Mouse (Mus musculus) limb, embryonic 14.5 days (tissue): ENCODE measurements at regions not wholly inside any gene's neighbourhood (a gene's known extent, or its start where the extent isn't known, plus 50 kb on each side); places are given as distances from the start of the nearest gene placed in this dataset.
"Not testable (repeated sequence)": the region's sequence is repeated elsewhere in the genome, so short reads cannot be mapped to it uniquely, and the experiment has no call there.

Source experiments
- ATAC-seq: fragments of 200-750 bp; cut with Nextera tagmentation; 2 replicates; pipeline ENCODE4 v1.8.0; 2017; ENCODE audit warnings: low read depth, moderate number of reproducible peaks, moderate TSS enrichment; ENCODE audit not compliant: low FRiP score
- DNase-seq: peaks from one replicate; pipeline ENCODE4 v3.0.0-alpha.2; 2015; ENCODE audit warnings: low spot score
- H3K27ac ChIP-seq: fragments of 300-500 bp; sonication (generic); replicated peaks from 2 replicates; pipeline ENCODE4 v1.5.1; 2014; ENCODE audit warnings: low read depth, mild to moderate bottlenecking, low read length, moderate library complexity, mixed read lengths
- H3K27me3 ChIP-seq: fragments of 300-500 bp; sonication (generic); 2 replicates; pipeline ENCODE4 v1.6.1; 2014; ENCODE audit warnings: low read length, mixed read lengths; ENCODE audit not compliant: control insufficient read depth, insufficient read depth
- H3K36me3 ChIP-seq: fragments of 300-500 bp; sonication (generic); 2 replicates; pipeline ENCODE4 v1.6.1; 2014; ENCODE audit warnings: mild to moderate bottlenecking, low read length, moderate library complexity, mixed read lengths; ENCODE audit not compliant: control insufficient read depth, insufficient read depth
- H3K4me1 ChIP-seq: fragments of 300-500 bp; sonication (generic); 2 replicates; pipeline ENCODE4 v1.6.1; 2014; ENCODE audit warnings: antibody characterized with exemption, low read length, mixed read lengths; ENCODE audit not compliant: control insufficient read depth, insufficient read depth
- H3K4me2 ChIP-seq: fragments of 300-500 bp; sonication (generic); replicated peaks from 2 replicates; pipeline ENCODE4 v1.6.1; 2014; ENCODE audit warnings: low read depth, mild to moderate bottlenecking, low read length, moderate library complexity; ENCODE audit not compliant: severe bottlenecking
- H3K4me3 ChIP-seq: fragments of 300-500 bp; sonication (generic); replicated peaks from 2 replicates; pipeline ENCODE4 v1.5.1; 2014; ENCODE audit warnings: low read length
- H3K9ac ChIP-seq: fragments of 300-500 bp; sonication (generic); 2 replicates; pipeline ENCODE4 v1.6.1; 2014; ENCODE audit warnings: mild to moderate bottlenecking, low read depth, low read length, moderate library complexity; ENCODE audit not compliant: severe bottlenecking
- H3K9me3 ChIP-seq: fragments of 300-500 bp; sonication (generic); 2 replicates; pipeline ENCODE4 v1.6.1; 2016; ENCODE audit warnings: low read length; ENCODE audit not compliant: control insufficient read depth
- POLR2A ChIP-seq: fragments of 200-500 bp; IDR thresholded peaks from 2 replicates; pipeline ENCODE4 v1.8.0; 2012; ENCODE audit warnings: inconsistent platforms, mild to moderate bottlenecking, moderate library complexity, borderline replicate concordance; ENCODE audit not compliant: insufficient read depth, insufficient read length; ENCODE audit errors: extremely low read depth
- WGBS: fragments of 180-500 bp; shearing (Covaris S2); extraction: QIAGEN DNeasy Blood & Tissue Kit; methylation state at CpG from one replicate; pipeline ENCODE4 v1.1.7; 2014; 5-methylcytosine and 5-hydroxymethylcytosine counted together

DNA sequence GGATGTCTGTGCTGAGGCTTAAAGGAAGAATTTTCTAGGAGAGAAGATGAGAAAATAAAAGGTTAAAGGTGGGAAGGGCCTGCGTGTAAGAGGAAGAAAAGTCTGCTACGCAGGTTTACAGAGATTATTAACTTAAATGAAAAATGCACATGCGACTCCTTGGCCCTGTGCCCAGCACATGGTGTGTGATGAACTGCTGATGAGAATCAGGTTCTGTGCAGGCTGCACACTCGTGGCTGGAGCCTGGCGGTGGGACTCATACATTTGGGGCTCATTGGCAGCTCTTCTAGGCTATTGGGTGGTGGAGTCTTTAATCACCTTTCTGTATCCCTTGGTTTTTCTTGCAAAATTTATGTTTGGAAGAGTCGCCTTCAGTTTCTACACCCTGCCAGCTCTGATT is 85.1 kb upstream of the Akt3 start:
- ATAC-seq, result peak; percentile 70
- no peak for TF ChIP-seq POLR2A
- Histone ChIP-seq H3K27me3 (no peaks in the 10 kb centered on the region), H3K4me1 (peaks cover 2% of the 10 kb centered on the region; the same call in 1 of the 2 replicates), H3K9me3 (no peaks in the 10 kb centered on the region), H3K4me2 (no peak overlapping the region), H3K27ac (no peak overlapping the region), H3K36me3 (no peaks in the 10 kb centered on the region), H3K4me3 (no peak overlapping the region), H3K9ac (no peak overlapping the region)
- peak; percentile 75 for DNase-seq
- 10% methylated on average over 6 of the region's 6 CpGs for WGBS

DNA sequence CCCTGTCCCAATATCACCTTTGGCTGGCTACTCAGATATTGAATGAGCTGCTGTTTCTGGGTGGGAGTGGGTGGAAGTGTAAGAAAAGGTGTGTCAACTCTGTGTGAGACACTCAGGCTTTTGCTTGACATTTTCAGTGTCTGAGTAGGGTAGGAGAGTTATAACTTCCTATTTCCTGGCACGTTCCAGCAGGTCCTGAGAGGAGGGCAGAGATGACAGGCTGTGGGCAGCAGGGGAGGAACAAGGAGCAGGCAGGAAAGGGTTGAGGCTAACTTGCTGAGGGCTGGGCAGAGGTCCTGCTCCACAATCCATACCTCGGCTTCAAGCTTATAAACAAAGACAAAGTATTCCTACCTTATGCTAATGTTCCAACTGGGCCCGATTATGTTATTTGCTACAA is 82.2 kb upstream of the Akt3 start:
- Histone ChIP-seq H3K9me3 (no peaks in the 10 kb centered on the region), H3K4me1 (peaks cover 4% of the 10 kb centered on the region; the same call in 1 of the 2 replicates), H3K4me2 (no peak overlapping the region), H3K27me3 (no peaks in the 10 kb centered on the region), H3K27ac (no peak overlapping the region), H3K36me3 (no peaks in the 10 kb centered on the region), H3K4me3 (no peak overlapping the region), H3K9ac (no peak overlapping the region)
- no peak for TF ChIP-seq POLR2A
- 69% methylated on average over 3 of the region's 3 CpGs for WGBS
- DNase-seq, result no peak
- no peak for ATAC-seq

DNA sequence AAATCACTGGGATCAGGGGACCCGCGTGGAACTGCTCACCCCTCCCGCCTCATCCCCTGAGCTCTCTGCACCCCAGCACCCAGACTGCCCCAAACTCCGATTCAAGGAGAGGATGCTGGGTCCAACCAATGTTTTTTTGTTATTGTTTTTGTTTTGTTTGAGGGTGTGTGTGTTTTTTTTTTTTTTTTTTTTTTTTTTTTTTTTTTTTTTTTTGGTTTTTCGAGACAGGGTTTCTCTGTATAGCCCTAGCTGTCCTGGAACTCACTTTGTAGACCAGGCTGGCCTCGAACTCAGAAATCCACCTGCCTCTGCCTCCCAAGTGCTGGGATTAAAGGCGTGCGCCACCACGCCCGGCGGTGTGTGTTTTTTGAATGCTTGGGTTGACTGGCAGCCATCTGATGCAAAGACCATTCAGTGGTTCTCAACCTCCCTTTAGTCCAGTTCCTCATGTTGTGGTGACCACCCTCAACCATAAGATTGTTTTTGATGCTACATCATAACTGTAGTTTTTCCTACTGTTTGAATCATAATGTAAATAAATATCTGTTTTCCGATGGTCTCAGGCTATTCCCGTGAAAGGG is 81.3 kb upstream of the Akt3 start:
- Histone ChIP-seq H3K4me2 (peak overlapping the region; percentile 50), H3K27ac (peak overlapping the region; percentile 6; the same call in 1 of the 2 replicates), H3K4me3 (peak overlapping the region; percentile 31), H3K9ac (peak overlapping the region; percentile 43)
- H3K4me1 ChIP-seq, H3K36me3 ChIP-seq, ATAC-seq, H3K27me3 ChIP-seq, H3K9me3 ChIP-seq, DNase-seq: not testable (repeated sequence)
- 60% methylated on average over 11 of the region's 13 CpGs for WGBS

DNA sequence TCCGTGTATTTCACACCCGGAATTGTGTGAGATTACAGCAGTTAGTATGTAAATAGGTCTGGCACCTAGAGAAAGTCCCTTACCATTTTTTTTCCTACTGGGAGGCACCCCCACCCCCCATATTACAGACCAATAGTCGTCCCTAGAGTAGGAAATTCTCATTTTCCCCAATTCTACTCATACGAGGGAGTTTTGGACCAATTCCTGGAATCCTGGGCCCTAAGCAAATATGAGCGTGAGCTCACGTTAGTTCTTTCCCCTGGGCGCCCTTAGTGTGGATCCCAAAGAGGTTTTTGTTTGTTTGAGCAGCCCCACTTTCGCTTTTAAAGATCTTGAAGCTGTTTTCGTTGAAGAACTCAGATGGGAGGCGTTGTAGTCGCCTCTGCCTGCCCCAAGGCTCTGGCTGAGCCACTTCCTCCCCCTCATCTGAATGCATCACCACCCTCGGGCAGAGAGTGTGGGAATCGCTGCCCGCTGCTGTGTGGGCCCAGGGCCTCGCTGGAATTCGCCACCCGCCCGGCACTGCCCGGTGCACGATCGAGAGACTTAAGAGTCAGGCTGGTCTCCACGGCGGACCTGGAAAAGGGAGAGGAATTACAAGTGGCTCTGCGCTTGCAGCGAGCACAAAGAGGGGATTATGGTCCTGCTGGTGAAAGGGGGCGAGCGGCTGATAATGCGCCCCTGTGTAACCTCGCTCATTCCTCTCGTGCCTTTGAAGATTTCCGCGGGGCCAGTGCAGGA is 80.6 kb upstream of the Akt3 start:
- Histone ChIP-seq H3K4me3 (peak overlapping the region; percentile 31), H3K9me3 (no peaks in the 10 kb centered on the region), H3K4me2 (peak overlapping the region; percentile 50), H3K9ac (peak overlapping the region; percentile 43), H3K27ac (peak overlapping the region; percentile 6; the same call in 1 of the 2 replicates), H3K36me3 (no peaks in the 10 kb centered on the region), H3K27me3 (no peaks in the 10 kb centered on the region), H3K4me1 (peaks cover 4% of the 10 kb centered on the region; the same call in 1 of the 2 replicates)
- DNase-seq (peak; percentile 38), ATAC-seq (0 out of 2 replicates have a peak, but pooled peaks have one; percentile 38)
- 5% methylated on average over 32 of the region's 32 CpGs for WGBS
- TF ChIP-seq POLR2A, result no peak

DNA sequence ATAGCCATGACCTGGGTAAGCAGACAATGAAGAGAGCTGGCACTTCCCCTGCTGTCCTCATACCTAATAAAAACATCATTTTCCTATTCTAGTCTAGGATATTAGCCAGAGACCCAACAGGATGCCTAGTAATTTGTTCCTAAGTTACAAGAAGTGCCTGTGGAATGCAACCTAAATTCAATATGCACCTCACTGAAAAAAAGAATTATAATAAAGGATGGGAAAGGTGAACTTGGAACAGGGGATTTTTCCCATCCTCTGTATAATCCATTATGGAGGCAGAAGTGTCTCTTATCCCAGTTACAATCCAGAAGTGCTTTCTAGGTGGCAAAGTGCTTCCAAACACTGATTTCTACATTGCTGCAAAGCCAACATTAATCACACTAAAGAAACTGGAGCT is 79.8 kb upstream of the Akt3 start:
- DNase-seq, result no peak
- no peaks in the 10 kb centered on the region for H3K27me3 ChIP-seq
- TF ChIP-seq POLR2A, result no peak
- ATAC-seq, result no peak
- H3K27ac ChIP-seq, result no peak overlapping the region
- H3K36me3 ChIP-seq, result no peaks in the 10 kb centered on the region
- H3K4me3 ChIP-seq, result no peak overlapping the region
- no peak overlapping the region for H3K4me2 ChIP-seq
- no peak overlapping the region for H3K9ac ChIP-seq
- H3K4me1 ChIP-seq, result peaks cover 4% of the 10 kb centered on the region; the same call in 1 of the 2 replicates
- no peaks in the 10 kb centered on the region for H3K9me3 ChIP-seq
